Mouse (Mus musculus): Measurements from ENCODE around the gene Gpr88. TPM values are rescaled to one million over a fixed set of nuclear protein-coding genes. Genes with fewer than 3 reads are reported as not detected.

Gpr88 gene
- total RNA-seq, 1 experiment from 2014 or later = not detected

DNA sequence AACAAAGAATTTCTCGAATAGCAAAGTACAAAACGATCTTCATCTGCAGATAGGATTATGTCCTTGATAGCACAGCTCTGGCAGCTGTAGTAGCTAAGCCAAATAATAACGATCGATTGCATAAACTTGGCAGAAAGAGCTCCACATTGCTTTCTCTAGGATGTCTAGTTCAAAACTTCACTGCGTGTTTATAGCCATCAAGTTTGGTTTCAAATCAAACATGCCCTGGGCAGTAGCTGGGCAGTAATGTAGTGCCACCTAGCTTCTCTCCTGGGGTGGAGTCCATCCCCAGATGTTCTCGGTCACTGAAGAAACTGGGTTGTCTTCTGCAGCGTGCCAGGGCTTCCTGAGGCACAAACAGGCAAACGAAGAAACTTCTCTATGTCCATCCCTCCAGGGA is 44.1 kb downstream of the Gpr88 start:
- no peak for ATAC-seq (ENCODE audit: extremely low read depth, insufficient number of reproducible peaks, low FRiP score, poor library complexity, severe bottlenecking)

DNA sequence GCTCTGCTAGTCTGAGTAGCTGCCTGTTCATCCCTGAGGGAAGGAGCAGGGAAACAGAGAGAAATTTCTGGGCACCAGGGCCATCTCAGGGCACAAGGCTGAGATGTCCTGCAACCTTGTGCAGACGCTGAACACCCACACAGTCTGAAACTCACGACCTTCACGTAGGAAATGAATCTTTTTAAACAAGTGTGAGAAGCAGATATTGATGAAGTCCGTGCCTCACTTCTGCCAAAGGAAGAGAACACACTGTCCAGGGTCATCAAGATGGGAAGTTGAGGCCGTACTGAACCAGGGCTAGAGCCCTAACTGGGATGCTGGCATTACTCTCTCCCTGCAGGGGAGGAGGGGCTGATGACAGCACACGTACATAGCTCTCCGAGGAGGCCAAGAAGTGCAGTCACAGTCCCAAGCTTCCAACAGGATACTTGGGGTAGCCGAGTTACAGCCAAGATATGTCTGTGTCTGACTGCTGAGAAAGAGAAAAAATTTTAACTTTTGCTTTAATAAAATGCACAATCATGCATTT is 46.9 kb downstream of the Gpr88 start:
- ATAC-seq (ENCODE audit: extremely low read depth, insufficient number of reproducible peaks, low FRiP score, poor library complexity, severe bottlenecking) = no peak

DNA sequence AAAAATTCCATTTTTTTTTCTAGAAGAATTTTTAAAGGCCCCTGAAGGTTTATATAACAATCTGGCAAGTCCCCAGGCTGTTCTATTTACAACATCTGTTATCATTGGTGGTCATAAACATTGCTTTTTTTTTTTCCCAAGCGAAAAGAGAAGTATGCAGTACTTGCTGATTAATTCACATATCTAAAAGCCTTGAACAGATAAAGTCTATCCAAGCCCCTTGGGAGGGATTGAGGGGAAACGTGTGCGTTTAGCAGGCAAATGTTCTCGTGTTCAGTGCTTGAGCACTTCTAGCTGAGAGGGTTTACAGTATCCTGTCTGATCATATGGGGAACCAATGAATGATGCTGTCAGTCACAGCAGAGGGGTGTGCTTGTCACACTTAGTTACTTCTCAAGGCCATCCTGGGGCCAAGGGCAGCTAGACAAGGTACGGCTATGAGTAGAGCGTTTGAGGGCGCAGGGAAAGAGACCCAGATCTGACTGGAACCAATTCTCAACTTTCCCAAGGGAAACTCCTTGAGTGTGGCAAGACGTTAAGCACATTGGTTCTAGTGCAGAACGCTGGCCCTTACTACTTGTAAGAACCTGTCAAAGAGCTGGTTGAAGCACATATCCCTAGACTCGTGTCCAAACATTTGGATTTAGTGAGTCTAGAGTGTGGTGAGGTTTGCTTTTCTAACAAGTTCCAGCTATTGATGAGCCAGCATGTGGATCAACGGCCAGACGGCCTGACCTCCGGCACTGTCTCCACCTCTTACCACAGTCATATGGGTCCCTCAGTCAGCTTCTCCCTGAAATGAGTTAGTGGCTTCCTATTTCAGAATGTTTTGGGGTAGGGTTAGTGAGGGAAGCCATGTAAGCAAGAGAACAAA is 47.7 kb downstream of the Gpr88 start:
- ATAC-seq (ENCODE audit: extremely low read depth, insufficient number of reproducible peaks, low FRiP score, poor library complexity, severe bottlenecking) = no peak

GRCm38 (mm10) chr3:116204643-116205042 is 48.7 kb downstream of the Gpr88 start:
- no peak for ATAC-seq (ENCODE audit: extremely low read depth, insufficient number of reproducible peaks, low FRiP score, poor library complexity, severe bottlenecking)

- ATAC-seq (ENCODE audit: extremely low read depth, insufficient number of reproducible peaks, low FRiP score, poor library complexity, severe bottlenecking) = no peak
Observed at GRCm38 (mm10) chr3:116203942-116204341, 49.4 kb downstream of the Gpr88 start.

- ATAC-seq (ENCODE audit: extremely low read depth, insufficient number of reproducible peaks, low FRiP score, poor library complexity, severe bottlenecking) = no peak
Observed at GRCm38 (mm10) chr3:116200060-116200459, 53.2 kb downstream of the Gpr88 start.

Other genes starting within 250 kb of the Gpr88 start
- gene Slc30a7, start 246.1 kb downstream of the Gpr88 start, total RNA-seq (2017) = 41.7 and 53.7 TPM in 2 replicates
- 1.6 and 3.4 TPM in 2 replicates for gene Extl2, start 246.0 kb downstream of the Gpr88 start, total RNA-seq (2017)
- 0.12 TPM in 2 replicates for gene Vcam1, start 123.8 kb downstream of the Gpr88 start, total RNA-seq (2017)
- gene Cdc14a, start 170.5 kb upstream of the Gpr88 start, total RNA-seq (2017) = 30.1 and 33.1 TPM in 2 replicates

Measured in neutrophil, adult 5-6 weeks (primary cell).